Mouse (Mus musculus) G1E (cell line): ENCODE measurements around the gene Rps10.

Experiments
- CTCF ChIP-seq: IDR thresholded peaks from 2 replicates; pipeline ENCODE4 v1.5.1; 2012; ENCODE audit warnings: low read depth, low read length, inconsistent platforms, mixed read lengths
- GATA1 ChIP-seq: IDR thresholded peaks from 2 replicates; pipeline ENCODE4 v1.6.1; 2012; ENCODE audit warnings: borderline replicate concordance, low read length, inconsistent platforms, mixed read lengths
- POLR2AphosphoS5 ChIP-seq: IDR thresholded peaks from 2 replicates; pipeline ENCODE4 v1.6.1; 2012; ENCODE audit warnings: low read depth, low read length, inconsistent platforms; ENCODE audit not compliant: insufficient replicate concordance
- TAL1 ChIP-seq: conservative IDR thresholded peaks from 2 replicates; pipeline ENCODE4 v1.6.1; 2012; ENCODE audit warnings: low read depth, low read length, inconsistent platforms, mixed read lengths

DNA sequence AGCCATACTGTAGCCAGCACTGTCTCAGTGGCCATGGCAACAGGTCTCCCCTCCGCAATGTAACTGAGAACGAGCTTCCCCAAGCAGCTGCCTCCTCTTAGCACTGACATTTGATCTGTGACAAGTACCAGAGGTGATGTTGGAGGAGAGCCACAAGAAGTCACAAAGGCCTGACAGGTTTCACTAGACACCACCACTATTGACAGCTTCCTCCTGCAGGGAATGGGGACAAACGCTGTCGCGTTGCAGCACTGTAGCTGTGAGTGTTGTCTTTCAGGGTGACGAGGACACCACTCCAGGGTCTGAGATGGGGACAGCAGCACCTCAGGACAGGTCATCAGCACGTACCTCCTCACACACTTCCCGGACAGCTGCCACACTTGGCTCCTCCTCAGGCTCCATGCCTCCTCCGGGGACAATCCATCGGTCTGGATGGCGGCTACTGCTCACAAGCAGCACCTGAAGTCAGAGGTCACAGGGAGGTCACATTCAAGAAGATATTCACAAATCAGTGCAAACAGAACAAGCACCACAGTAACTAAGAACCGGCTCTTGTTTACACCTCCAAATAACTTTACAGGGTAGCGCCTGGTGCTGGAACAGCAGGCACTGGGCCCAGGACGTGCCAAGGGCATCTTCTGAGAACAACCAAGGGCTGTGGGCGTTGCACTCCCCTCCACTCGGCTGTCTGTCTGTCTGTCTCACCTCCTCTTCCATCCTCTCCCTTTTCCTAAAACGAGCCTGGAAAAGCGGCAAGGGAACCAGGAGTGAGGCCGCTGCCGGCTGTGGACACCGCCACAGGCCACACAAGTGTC is 39.9 kb downstream of the Rps10 start:
- TF ChIP-seq POLR2AphosphoS5 (no peak), CTCF (no peak), TAL1 (no peak), GATA1 (no peak)
